Mouse (Mus musculus) forebrain, embryonic 13.5 days (tissue): ENCODE results near the gene Camk2d. TPM values are rescaled to one million over a fixed set of nuclear protein-coding genes. Genes with fewer than 3 reads are reported as not detected.

Source experiments
- ATAC-seq: fragments of 200-750 bp; cut with Nextera tagmentation; 2 replicates; pipeline ENCODE4 v1.8.0; 2017
- H3K27ac ChIP-seq: fragments of 300-500 bp; sonication (generic); 2 replicates; pipeline ENCODE4 v1.5.1; 2015; ENCODE audit warnings: inconsistent platforms, mild to moderate bottlenecking, moderate library complexity
- H3K27me3 ChIP-seq: fragments of 300-500 bp; sonication (generic); 2 replicates; pipeline ENCODE4 v1.6.1; 2015; ENCODE audit warnings: mild to moderate bottlenecking, inconsistent platforms
- H3K36me3 ChIP-seq: fragments of 300-500 bp; sonication (generic); 2 replicates; pipeline ENCODE4 v1.6.1; 2015; ENCODE audit warnings: mild to moderate bottlenecking, inconsistent platforms; ENCODE audit not compliant: poor library complexity, severe bottlenecking
- H3K4me1 ChIP-seq: fragments of 300-500 bp; sonication (generic); 2 replicates; pipeline ENCODE4 v1.6.1; 2015; ENCODE audit warnings: inconsistent platforms
- H3K4me2 ChIP-seq: fragments of 300-500 bp; sonication (generic); 2 replicates; pipeline ENCODE4 v1.6.1; 2015; ENCODE audit warnings: inconsistent platforms, mild to moderate bottlenecking, moderate library complexity
- H3K4me3 ChIP-seq: fragments of 300-500 bp; sonication (generic); 2 replicates; pipeline ENCODE4 v1.5.1; 2015; ENCODE audit warnings: mild to moderate bottlenecking, inconsistent platforms
- H3K9ac ChIP-seq: fragments of 300-500 bp; sonication (generic); 2 replicates; pipeline ENCODE4 v1.6.1; 2015; ENCODE audit warnings: mild to moderate bottlenecking, inconsistent platforms
- H3K9me3 ChIP-seq: fragments of 300-500 bp; sonication (generic); replicated peaks from 2 replicates; pipeline ENCODE4 v1.6.1; 2016; ENCODE audit warnings: inconsistent platforms
- WGBS: fragments of 180-500 bp; shearing (Covaris S2); methylation state at CpG from one replicate; pipeline ENCODE4 v1.1.7; 2015; 5-methylcytosine and 5-hydroxymethylcytosine counted together
- polyA plus RNA-seq: library from polyadenylated mRNA; unstranded; fragments of >200 nt; fragmentation: Nextera tagmentation; extraction: Ambion mirVana; gene quantifications from 2 replicates; pipeline ENCODE4 v1.2.1, GENCODE M21; 2015

Gene Camk2d
- polyA plus RNA-seq, 1 experiment from 2014 or later, result 17.8 TPM

GRCm38 (mm10) chr3:126658791-126659190 lies 62.7 kb downstream of the Camk2d start:
- WGBS, result 79% methylated on average over 10 of the region's 10 CpGs
- ATAC-seq, result 0 out of 2 replicates have a peak, but pooled peaks have one; percentile 45
- Histone ChIP-seq H3K27ac (no peak overlapping the region), H3K4me2 (no peak overlapping the region), H3K36me3 (no peaks in the 10 kb centered on the region), H3K4me1 (no peaks in the 10 kb centered on the region), H3K4me3 (no peak overlapping the region), H3K9me3 (no peaks in the 10 kb centered on the region), H3K9ac (no peak overlapping the region), H3K27me3 (no peaks in the 10 kb centered on the region)

DNA sequence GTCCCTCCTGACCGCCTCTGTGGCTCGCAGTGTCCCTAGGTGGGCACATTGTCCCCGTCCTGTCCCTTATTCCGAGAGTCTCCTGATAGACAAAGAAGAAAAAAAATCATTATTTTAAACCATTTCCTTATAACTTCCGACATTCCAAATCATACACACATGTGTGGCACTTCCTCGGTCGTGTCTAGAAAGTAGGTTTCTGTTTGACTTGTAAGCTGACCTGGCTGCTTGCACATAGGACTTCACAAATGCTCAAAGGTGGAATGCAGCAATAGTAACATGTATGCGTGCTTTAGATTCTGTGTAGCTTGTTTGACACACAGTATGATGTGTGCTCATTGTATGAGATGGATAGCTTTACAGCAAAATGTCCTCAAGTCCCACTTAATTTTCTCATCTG lies 63.1 kb downstream of the Camk2d start:
- no peak overlapping the region for H3K4me2 ChIP-seq
- 91% methylated on average over 8 of the region's 8 CpGs for WGBS
- H3K36me3 ChIP-seq, result no peaks in the 10 kb centered on the region
- H3K9ac ChIP-seq, result no peak overlapping the region
- no peak for ATAC-seq
- no peaks in the 10 kb centered on the region for H3K4me1 ChIP-seq
- H3K27me3 ChIP-seq, result no peaks in the 10 kb centered on the region
- H3K4me3 ChIP-seq, result no peak overlapping the region
- H3K27ac ChIP-seq, result no peak overlapping the region
- no peaks in the 10 kb centered on the region for H3K9me3 ChIP-seq

DNA sequence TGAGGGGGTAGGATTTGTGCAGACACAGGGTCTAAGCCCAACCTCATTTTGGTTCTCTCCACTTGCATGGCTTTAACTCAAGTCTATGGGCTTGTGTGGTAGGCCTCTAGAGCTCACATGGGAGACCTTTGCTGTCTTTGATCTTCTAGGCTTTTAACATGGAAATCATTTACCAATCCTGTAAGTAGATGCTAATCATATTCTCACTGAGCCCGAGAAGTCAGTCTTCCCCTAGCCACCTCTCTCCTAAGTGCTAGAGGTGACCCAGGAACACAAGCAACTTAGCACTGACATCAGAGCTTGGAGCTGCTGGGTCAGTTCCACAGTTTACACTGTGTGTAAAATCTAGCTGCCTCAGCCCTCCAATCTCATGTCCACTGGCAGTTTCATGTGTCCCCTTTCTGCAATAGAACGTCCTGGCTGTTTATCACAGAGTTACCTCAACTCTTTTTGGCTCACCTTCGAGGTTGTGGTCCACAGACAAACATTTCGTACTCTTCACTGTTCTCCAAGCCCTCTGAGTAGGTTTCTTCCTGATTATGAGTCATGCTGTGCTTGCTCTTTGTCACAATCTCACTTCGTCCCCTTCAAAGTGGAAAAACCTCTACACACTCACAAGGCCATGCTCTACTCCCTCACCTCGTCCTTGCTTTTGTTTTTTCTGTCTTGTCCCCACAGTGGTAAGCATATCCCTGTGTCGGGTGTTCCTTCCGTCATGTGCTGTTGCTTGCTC lies 63.9 kb downstream of the Camk2d start:
- Histone ChIP-seq H3K9ac (no peak overlapping the region), H3K36me3 (no peaks in the 10 kb centered on the region), H3K4me1 (no peaks in the 10 kb centered on the region), H3K27me3 (no peaks in the 10 kb centered on the region), H3K9me3 (no peaks in the 10 kb centered on the region), H3K4me2 (no peak overlapping the region), H3K4me3 (no peak overlapping the region), H3K27ac (no peak overlapping the region)
- no peak for ATAC-seq
- WGBS, result 87% methylated on average over 8 of the region's 8 CpGs

DNA sequence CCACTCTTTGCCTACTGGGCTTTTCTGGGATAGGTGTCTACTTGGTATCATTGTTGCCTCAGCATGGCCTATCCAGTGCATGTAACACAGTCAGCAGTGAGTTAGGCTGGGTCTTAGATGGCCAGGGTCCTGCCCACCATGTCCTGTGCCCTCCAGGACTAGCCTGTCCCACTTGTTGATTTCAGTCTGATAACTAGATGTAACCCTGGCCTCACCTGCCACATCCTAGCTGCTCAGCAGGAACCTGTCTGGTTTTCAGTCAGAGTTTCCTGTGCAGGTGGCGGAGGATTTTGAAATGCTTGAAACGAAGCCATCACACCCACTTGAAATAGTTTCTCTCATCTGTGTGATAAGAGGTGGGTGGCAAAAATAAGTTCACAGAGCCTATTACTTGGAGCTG lies 64.5 kb downstream of the Camk2d start:
- no peak overlapping the region for H3K27ac ChIP-seq
- no peaks in the 10 kb centered on the region for H3K36me3 ChIP-seq
- H3K4me2 ChIP-seq, result no peak overlapping the region
- no peak for ATAC-seq
- no peak overlapping the region for H3K4me3 ChIP-seq
- no peaks in the 10 kb centered on the region for H3K27me3 ChIP-seq
- WGBS, result 93% methylated on average over 2 of the region's 2 CpGs
- no peaks in the 10 kb centered on the region for H3K9me3 ChIP-seq
- H3K4me1 ChIP-seq, result no peaks in the 10 kb centered on the region
- no peak overlapping the region for H3K9ac ChIP-seq

DNA sequence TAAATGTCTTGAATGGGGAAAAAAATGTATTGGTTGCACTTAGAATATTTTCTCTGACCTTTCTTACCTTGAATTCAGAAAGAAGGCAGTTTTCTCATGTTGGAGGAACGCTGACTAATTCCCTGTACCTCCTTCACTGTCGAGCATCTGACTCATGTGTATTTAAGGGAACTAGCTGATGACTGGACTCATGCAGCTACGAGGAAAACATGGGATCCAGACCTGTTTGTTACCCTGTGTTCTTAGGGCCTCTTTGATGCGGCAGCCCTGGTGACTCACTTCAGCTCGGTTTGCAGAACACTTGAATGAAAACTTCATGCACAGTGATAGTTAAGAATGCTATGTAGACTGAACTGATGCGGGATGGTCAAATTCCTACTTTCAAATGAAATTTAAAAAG lies 64.9 kb downstream of the Camk2d start:
- no peak overlapping the region for H3K9ac ChIP-seq
- no peak overlapping the region for H3K4me3 ChIP-seq
- H3K4me2 ChIP-seq, result no peak overlapping the region
- H3K4me1 ChIP-seq, result no peaks in the 10 kb centered on the region
- ATAC-seq, result no peak
- WGBS, result 89% methylated on average over 6 of the region's 6 CpGs
- H3K27me3 ChIP-seq, result no peaks in the 10 kb centered on the region
- H3K27ac ChIP-seq, result no peak overlapping the region
- H3K9me3 ChIP-seq, result no peaks in the 10 kb centered on the region
- H3K36me3 ChIP-seq, result no peaks in the 10 kb centered on the region

GRCm38 (mm10) chr3:126661920-126662319 lies 65.8 kb downstream of the Camk2d start:
- ATAC-seq, result no peak
- Histone ChIP-seq H3K4me1 (peaks cover 1% of the 10 kb centered on the region), H3K4me3 (no peak overlapping the region), H3K36me3 (no peaks in the 10 kb centered on the region), H3K4me2 (no peak overlapping the region), H3K9ac (no peak overlapping the region), H3K9me3 (no peaks in the 10 kb centered on the region), H3K27ac (no peak overlapping the region), H3K27me3 (no peaks in the 10 kb centered on the region)
- WGBS, result 92% methylated on average over 3 of the region's 3 CpGs

DNA sequence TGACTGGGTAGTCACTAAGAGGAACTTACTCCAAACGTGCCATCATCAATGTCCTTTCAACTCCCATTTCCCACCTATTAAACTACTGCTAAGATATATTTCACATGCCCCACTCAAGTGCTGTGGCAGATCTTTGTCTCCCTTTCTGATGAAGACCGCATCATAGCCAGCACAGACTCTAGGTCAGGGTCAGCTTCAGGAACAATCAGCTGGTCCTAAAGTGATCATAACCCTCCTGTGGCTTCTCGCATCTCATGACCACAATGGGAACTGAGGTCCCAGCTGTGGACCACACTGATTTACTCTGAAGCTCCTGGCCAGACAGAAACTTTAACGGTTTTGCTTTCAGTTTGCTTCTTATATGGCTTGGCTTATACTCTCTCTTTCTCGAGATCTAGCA lies 67.3 kb downstream of the Camk2d start:
- no peaks in the 10 kb centered on the region for H3K27me3 ChIP-seq
- H3K27ac ChIP-seq, result no peak overlapping the region
- H3K4me3 ChIP-seq, result no peak overlapping the region
- peaks cover 16% of the 10 kb centered on the region for H3K4me1 ChIP-seq
- no peak for ATAC-seq
- no peaks in the 10 kb centered on the region for H3K9me3 ChIP-seq
- H3K4me2 ChIP-seq, result no peak overlapping the region
- H3K36me3 ChIP-seq, result no peaks in the 10 kb centered on the region
- no peak overlapping the region for H3K9ac ChIP-seq
- 80% methylated on average over 5 of the region's 5 CpGs for WGBS

- Histone ChIP-seq H3K9me3 (no peaks in the 10 kb centered on the region), H3K4me2 (no peak overlapping the region), H3K9ac (no peak overlapping the region), H3K36me3 (no peaks in the 10 kb centered on the region), H3K4me3 (no peak overlapping the region), H3K27ac (no peak overlapping the region), H3K4me1 (peaks cover 31% of the 10 kb centered on the region), H3K27me3 (no peaks in the 10 kb centered on the region)
- 92% methylated on average over 1 of the region's 1 CpGs for WGBS
- no peak for ATAC-seq
Observed at GRCm38 (mm10) chr3:126665866-126666265, 69.8 kb downstream of the Camk2d start.

DNA sequence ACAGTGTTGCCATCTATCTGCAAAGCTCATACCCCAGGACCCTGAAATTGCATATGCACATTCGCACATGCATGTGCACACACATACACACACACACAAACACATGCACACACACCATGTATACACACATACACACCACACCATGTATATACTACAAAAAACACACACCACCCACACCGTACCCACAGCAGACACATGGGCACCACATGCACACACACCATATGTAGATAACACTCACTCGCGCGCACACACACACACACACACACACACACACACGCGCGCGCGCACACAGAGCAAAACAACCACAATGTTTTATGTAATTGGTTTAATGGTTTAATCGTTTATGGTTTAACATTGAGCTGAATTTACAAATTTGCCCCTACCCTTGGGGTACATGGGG lies 70.9 kb downstream of the Camk2d start:
- peak; percentile 20 for ATAC-seq
- H3K4me2 ChIP-seq, result no peak overlapping the region
- no peak overlapping the region for H3K9ac ChIP-seq
- no peaks in the 10 kb centered on the region for H3K27me3 ChIP-seq
- 98% methylated on average over 11 of the region's 11 CpGs for WGBS
- H3K27ac ChIP-seq, result no peak overlapping the region
- no peak overlapping the region for H3K4me3 ChIP-seq
- H3K9me3 ChIP-seq, result no peaks in the 10 kb centered on the region
- no peaks in the 10 kb centered on the region for H3K36me3 ChIP-seq
- peaks cover 31% of the 10 kb centered on the region for H3K4me1 ChIP-seq

DNA sequence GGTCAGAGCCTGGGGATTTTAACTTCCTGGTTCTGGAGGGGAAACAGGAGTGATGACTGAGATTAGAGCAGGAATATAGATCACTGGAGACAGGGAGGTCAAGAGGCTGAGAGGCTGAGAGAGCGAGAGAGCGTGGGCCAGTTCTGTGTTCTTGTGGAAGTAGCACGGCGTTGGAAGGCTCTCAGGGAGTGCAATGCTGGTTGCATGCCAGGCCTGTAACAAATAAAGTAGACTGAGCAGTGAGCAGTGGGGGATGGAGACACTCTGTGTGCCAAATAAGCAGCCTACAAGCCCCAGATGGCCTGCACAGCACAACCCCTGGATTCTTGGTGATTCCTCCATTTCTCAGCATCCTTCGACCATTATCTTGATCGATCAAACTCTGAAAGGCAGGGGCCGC lies 71.3 kb downstream of the Camk2d start:
- H3K9me3 ChIP-seq, result no peaks in the 10 kb centered on the region
- ATAC-seq, result peak; percentile 82
- no peak overlapping the region for H3K4me2 ChIP-seq
- H3K27me3 ChIP-seq, result no peaks in the 10 kb centered on the region
- H3K4me3 ChIP-seq, result no peak overlapping the region
- 71% methylated on average over 7 of the region's 7 CpGs for WGBS
- no peak overlapping the region for H3K9ac ChIP-seq
- peaks cover 31% of the 10 kb centered on the region for H3K4me1 ChIP-seq
- H3K27ac ChIP-seq, result peak overlapping the region; percentile 17; the same call in 1 of the 2 replicates
- no peaks in the 10 kb centered on the region for H3K36me3 ChIP-seq

DNA sequence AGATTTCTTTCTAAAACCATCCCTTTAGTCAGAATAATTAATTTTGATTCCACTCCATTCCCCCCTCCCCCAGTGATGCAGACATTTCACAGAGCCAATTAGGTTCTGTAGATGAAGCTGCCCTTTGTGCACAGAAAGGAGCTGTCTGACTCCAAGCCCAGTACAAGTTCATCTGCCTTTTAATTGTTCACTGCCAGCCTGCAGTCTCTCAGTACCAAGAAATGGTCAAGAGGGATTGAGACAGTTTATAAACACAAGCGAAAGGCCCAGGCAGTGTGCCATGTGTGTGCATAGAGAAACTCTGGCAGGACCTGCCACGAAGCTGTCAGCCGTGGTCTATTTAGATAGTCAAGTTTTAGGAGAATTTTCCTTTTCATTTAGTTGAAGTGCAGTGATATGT lies 72.0 kb downstream of the Camk2d start:
- H3K36me3 ChIP-seq, result no peaks in the 10 kb centered on the region
- peak overlapping the region; percentile 7; the same call in 1 of the 2 replicates for H3K27ac ChIP-seq
- H3K4me1 ChIP-seq, result peaks cover 31% of the 10 kb centered on the region
- H3K4me2 ChIP-seq, result no peak overlapping the region; the same call in 1 of the 2 replicates
- H3K9ac ChIP-seq, result no peak overlapping the region
- H3K4me3 ChIP-seq, result no peak overlapping the region
- H3K27me3 ChIP-seq, result no peaks in the 10 kb centered on the region
- no peaks in the 10 kb centered on the region for H3K9me3 ChIP-seq
- ATAC-seq, result peak; percentile 68
- WGBS, result 45% methylated on average over 3 of the region's 3 CpGs

- Histone ChIP-seq H3K27me3 (no peaks in the 10 kb centered on the region), H3K9ac (no peak overlapping the region), H3K36me3 (no peaks in the 10 kb centered on the region), H3K4me3 (no peak overlapping the region), H3K4me2 (no peak overlapping the region), H3K27ac (no peak overlapping the region), H3K9me3 (no peaks in the 10 kb centered on the region), H3K4me1 (peaks cover 31% of the 10 kb centered on the region)
- 64% methylated on average over 10 of the region's 10 CpGs for WGBS
- 0 out of 2 replicates have a peak, but pooled peaks have one; percentile 11 for ATAC-seq
Observed at GRCm38 (mm10) chr3:126668692-126669091, 72.6 kb downstream of the Camk2d start.

GRCm38 (mm10) chr3:126670413-126670812 lies 74.3 kb downstream of the Camk2d start:
- no peak overlapping the region for H3K9ac ChIP-seq
- no peaks in the 10 kb centered on the region for H3K9me3 ChIP-seq
- H3K4me2 ChIP-seq, result no peak overlapping the region
- H3K27me3 ChIP-seq, result no peaks in the 10 kb centered on the region
- no peak overlapping the region for H3K27ac ChIP-seq
- H3K36me3 ChIP-seq, result no peaks in the 10 kb centered on the region
- peaks cover 31% of the 10 kb centered on the region for H3K4me1 ChIP-seq
- no peak for ATAC-seq
- WGBS, result 70% methylated on average over 3 of the region's 3 CpGs
- no peak overlapping the region for H3K4me3 ChIP-seq
